Mouse (Mus musculus) R1 (cell line): ENCODE data around the gene Slc6a17.
A peak's percentile ranks its signal among the peaks of the same experiment; 100 is the strongest.

Source experiments
- DNase-seq: peaks from one replicate; pipeline ENCODE4 v3.0.0-alpha.2; 2018; ENCODE audit warnings: low read depth, low spot score

The Slc6a17 gene

DNA sequence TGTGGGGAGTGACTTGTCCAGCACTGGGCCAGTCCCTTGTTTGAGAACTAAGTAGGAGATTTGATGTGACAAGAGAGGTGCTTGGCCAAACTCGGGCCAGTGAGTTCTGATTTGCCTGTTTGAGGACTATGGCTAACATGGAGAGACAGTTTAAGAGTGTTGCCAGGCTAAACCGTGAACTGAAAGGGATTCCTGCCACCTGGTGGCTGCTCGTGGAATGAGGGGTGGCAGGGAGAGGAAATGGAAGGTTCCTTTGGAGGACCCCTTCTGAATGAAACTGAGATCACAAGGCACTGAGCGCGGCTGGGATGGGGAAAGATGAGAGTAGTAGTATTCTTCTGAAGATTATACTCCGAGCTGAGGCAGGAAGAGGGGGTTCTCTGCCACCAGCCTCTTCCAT lies 51.2 kb downstream of the Slc6a17 start:
- peak; percentile 64 for DNase-seq

DNA sequence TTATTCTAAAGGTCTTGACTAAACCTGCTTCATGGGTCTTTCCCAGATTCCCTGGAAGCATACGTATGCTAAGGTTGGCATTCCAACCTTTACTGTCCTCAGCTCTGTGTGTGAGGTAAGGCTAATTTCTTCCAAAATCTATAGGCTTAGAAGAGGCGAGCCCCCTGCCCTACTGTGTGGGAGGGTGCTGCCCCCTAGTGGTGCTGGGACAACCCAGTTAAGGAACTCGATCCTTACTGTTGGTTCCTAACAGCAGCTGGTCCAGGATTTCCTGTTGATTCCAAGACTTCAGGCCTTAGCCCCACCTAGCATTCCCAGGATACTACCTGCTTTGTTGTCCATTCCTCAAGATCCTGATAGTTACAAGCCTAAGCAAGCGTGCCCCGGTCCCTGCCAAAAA lies 55.7 kb downstream of the Slc6a17 start:
- DNase-seq: peak; percentile 83

DNA sequence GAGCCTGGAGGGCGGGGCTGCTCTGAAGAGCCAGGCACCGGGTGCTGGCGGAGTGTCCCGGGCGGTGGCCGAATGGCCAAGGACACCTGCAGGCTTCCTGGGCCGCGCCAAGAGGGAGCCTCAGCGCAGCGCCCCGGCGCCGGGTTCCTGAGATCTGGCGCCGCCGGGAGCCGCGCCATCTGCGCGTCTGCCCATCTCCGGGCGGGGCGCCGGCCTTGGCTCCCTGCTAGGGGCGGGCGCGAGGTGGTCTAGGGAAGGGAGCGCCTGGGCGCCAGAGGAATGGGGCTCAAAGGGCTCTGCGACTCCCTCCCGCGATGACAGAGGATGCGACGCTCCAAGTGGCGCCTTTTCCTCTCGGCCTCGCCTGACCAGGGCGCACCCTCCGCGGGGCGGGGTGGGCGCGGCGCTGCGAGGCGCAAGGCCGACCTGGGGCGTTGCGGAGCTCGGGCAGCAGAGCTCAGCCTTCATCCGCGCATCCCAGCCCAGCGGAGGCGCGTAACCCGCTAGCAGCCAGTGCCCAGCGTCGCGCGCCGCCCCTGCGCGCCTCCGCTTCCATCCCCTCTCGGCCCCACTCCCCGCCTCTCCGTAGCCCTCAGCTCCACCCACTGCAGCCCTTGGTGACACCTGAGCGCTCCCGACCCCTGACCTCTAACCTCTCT lies 57.9 kb downstream of the Slc6a17 start:
- peak; percentile 71 for DNase-seq

- DNase-seq: peak; percentile 67
Measured at GRCm38 (mm10) chr3:107459196-107459772, 58.5 kb downstream of the Slc6a17 start, which contains the start of gene Kcnc4. Gene Kcnc4, minus strand, starts transcription at chr3:107459552.

GRCm38 (mm10) chr3:107458528-107459195 lies 59.2 kb downstream of the Slc6a17 start:
- peak; percentile 72 for DNase-seq

- no peak for DNase-seq
Measured at GRCm38 (mm10) chr3:107458104-107458503, 59.7 kb downstream of the Slc6a17 start.

- DNase-seq: no peak
Measured at GRCm38 (mm10) chr3:107454280-107454679, 63.5 kb downstream of the Slc6a17 start.

DNA sequence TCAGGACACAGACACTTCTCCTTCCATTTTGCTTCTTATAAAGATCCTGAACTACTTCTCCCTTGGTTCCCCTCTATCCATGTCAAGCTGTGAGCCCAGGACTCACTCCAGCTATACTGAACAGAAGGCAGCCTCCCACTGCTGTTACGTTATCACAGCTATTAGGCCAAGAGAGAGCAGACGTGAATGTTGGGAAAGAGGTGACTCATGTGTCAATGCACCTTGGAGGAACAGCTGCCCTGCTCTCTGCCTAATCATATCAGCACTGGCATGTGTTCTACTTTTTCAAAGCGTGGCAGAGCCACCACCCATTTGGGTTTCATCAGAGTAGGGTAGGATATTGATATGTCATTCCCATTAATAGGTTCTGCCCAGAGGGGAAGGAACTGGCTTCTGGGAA lies 71.0 kb downstream of the Slc6a17 start:
- DNase-seq: no peak

- DNase-seq: no peak
Measured at GRCm38 (mm10) chr3:107443866-107444265, 74.0 kb downstream of the Slc6a17 start.

- DNase-seq: no peak
Measured at GRCm38 (mm10) chr3:107442191-107442590, 75.6 kb downstream of the Slc6a17 start.

GRCm38 (mm10) chr3:107441306-107441705 lies 76.5 kb downstream of the Slc6a17 start:
- no peak for DNase-seq

GRCm38 (mm10) chr3:107439280-107439679 lies 78.5 kb downstream of the Slc6a17 start:
- DNase-seq: peak; percentile 10

- DNase-seq: no peak
Measured at GRCm38 (mm10) chr3:107437666-107438065, 80.2 kb downstream of the Slc6a17 start.

GRCm38 (mm10) chr3:107436434-107436833 lies 81.4 kb downstream of the Slc6a17 start:
- DNase-seq: no peak

GRCm38 (mm10) chr3:107433614-107434013 lies 84.2 kb downstream of the Slc6a17 start:
- no peak for DNase-seq

DNA sequence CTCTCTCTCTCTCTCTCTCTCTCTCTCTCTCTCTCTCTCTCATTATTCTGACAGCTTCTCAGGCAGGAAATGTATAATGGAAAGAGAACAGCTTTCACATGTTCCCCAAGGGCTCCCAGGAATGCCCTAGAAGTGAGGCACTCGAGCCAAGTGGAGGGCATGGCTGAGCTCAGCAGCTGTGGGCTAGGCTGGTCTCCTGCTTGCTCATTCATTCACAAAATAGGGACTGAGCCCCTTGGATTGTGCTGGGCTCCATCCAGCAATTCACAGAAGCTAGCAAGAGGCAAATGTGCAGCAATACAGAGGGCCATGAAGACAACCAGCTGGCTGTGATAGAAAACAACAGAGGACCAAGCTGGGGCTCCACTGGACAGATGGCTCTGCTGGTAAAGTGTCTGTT lies 86.5 kb downstream of the Slc6a17 start:
- no peak for DNase-seq

DNA sequence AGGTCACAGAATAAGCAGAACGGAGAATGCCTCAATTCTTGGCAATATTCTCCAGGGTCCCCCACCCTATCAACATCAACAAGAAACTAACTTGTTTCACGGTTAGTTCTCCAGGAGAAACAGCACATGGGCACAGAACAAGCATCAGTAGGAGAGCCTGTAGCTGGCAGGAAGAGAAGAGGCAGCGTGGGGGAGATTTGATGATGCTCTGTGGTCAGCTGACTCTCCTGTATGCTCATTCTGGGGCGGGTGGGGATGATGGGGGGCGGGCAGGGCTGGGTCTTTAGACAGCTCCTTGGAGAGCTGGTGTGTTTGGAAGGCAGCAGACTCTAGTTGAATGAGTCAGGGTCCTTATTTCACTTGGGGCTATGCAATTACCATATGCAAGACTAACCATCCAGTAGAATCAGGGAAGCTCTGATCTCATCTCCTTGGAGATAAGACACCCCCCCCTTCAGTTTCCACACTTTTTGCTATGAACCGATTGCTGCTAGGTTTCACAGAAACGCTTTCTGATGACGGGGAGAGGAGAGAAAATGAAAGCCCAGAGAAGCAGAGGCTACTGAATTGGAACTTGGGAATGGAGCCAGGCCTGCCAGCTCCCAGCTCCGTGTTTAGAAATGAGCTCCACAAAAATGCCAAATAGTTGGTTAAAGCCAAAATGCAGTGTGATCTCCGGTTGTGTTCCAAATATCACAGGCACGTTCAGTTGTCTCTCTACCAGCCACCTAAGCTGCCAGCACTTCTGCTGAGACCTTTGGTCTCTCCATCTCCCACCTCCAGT lies 93.4 kb downstream of the Slc6a17 start:
- no peak for DNase-seq

- no peak for DNase-seq
Measured at GRCm38 (mm10) chr3:107420156-107420555, 97.7 kb downstream of the Slc6a17 start.
